Mouse (Mus musculus) adrenal gland, postnatal 10 days (tissue): ENCODE measurements at regions not wholly inside any gene's neighbourhood (a gene's known extent, or its start where the extent isn't known, plus 50 kb on each side); places are given as distances from the start of the nearest gene placed in this dataset.

Source experiments
- DNase-seq: peaks from one replicate; pipeline ENCODE4 v3.0.0; 2021; ENCODE audit warnings: mixed read lengths

DNA sequence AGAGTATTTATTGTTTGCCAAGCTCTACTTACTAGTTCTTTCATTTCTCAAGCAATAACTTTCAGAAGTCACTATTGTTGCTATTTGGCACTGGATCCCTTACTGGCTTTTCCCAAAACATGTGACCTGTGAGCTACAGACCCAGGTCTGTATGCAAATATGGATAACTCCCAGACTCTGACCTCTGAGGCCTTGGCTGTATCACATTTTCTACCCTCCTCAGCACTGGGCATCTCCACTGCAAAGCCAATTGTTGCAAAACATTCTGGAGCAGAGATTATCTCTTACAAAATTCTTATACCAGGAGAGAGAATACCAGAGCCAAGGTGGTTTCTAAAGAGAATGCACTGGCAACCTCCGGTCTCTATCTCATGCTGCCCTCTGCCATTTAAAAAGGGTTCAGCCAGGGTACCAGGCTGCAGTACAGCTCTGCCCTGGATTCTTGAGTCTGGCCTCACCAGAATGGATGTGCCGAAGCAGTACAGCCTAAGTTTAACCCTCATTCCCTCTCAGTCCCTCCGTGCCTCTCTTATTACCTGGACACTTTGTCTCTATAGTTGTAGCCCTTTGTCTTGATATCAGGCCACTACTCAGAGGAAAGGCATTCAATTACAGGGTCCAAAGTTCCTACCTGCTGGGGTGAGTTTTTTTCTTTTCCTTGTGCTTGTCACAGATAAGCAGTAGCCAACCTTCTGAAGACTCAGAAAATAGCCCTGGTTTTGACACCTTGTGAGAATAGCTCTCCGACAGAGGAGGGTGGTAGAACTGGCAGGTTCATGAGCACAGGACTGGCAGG lies 101.2 kb upstream of the Vwc2 start:
- DNase-seq: no peak

DNA sequence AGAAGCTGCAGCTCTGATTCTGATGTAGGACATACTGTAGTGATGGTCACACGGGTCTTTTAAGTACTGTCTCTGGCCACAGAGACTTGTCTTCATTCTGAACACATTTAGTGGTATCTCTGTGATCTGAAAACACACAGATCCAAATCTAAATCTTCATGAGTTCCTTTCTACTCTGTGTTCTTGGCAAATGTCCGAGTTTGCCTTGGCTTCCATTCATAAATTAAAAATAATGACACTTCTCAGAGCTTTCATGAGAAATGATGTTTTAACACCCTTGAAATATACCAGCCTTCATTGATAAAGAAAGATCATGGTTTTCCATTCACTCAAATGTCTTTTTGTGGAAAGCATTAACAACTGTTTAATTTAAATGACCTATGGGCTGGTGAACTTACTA lies 100.4 kb upstream of the Vwc2 start:
- no peak for DNase-seq

DNA sequence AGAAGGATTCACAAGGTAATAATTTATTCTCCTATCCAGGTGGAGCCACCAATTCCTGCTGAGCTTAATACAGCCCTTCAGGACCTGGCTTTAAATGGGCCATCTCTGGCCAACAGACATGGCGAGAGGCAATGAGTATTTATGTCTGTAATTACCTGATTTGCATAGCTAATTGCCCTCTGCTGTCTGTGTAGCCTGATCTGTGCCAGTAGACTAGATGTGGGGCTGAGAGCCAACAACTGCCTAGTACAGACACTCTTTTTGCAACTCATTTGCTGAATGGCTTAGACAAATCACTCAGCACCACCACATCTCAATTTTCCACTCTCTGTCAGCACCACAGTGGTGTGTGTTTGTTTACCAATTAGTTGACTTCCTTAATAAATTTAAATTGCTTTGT lies 99.9 kb upstream of the Vwc2 start:
- no peak for DNase-seq

DNA sequence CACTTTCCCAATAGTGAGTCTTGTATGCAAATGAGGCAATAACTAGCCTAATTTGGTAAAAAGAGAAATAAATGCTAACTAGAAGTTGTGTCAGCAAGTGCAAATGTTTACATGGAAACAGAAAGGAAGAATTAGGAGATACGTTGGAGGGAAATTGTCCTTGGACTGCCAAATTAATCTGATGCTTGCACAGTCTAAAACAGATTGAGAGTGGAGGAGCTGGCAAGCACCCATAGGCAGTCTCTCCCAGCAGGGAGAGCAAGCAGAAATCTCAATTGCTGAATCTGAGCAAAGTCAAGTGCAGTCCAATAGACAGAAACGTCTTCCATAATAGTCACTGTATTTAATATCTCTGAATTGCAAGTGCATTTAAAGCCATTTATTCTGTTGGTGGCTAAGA lies 99.5 kb upstream of the Vwc2 start:
- peak; percentile 2 for DNase-seq

DNA sequence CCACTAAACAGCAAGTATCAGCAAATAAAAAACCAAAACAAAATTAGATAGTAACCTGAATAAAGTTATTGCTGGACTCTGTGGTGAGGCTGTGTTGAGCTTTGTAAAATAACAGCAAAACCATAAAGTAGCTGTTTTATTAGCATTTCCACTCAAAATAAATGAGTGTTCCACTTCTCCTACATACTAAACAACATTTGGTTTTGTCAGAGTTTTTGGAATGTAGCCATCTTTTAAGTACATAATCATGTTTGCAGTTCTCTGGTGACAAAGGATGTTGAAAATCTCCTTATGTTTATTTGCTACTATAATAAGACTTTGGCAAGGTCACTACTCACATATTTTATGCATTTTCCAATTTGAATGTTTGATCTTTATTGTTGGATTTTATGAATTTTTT lies 85.2 kb upstream of the Vwc2 start:
- no peak for DNase-seq
